8 mouse cellular contexts compared by ENCODE assay signal in genomic region chr6:47454131-47454574, GRCm38 (mm10). TPM values are rescaled to one million over a fixed set of nuclear protein-coding genes. Genes with fewer than 3 reads are reported as not detected.
DNase-seq lines count a peak whose midpoint lies in the region; ATAC-seq and TF ChIP-seq lines count a peak whose summit lies in the region.

No protein-coding gene starts in this region.

- intact Hi-C loops in heart, adult 2 months (cut with DNase I), result loop anchor here (2.0 to 10.0 kb wide), 2 partner anchors 139 to 141 kb away; partner anchors contain the start of gene Ezh2

- H3K9ac ChIP-seq in embryonic facial prominence, embryonic 11.5 days (replicated peaks; ENCODE audit: low read length), result peak overlapping the region; percentile 99
- H3K9ac ChIP-seq in heart, adult 2 months (ENCODE audit: low read depth, low read length), result peak overlapping the region; percentile 98
- peak overlapping the region; percentile 99 for H3K9ac ChIP-seq in limb, embryonic 13.5 days
- H3K9ac ChIP-seq in midbrain, embryonic 15.5 days, result peak overlapping the region; percentile 94

- H3K27ac ChIP-seq in embryonic facial prominence, embryonic 11.5 days (replicated peaks; ENCODE audit: low read depth, low read length), result peak overlapping the region; percentile 98
- peak overlapping the region; percentile 93 for H3K27ac ChIP-seq in heart, adult 2 months
- peak overlapping the region; percentile 98 for H3K27ac ChIP-seq in limb, embryonic 13.5 days
- peak overlapping the region; percentile 93 for H3K27ac ChIP-seq in midbrain, embryonic 15.5 days
- peak overlapping the region; percentile 96 for H3K27ac ChIP-seq in spleen, adult 2 months (ENCODE audit: insufficient read depth, low read length)

- TF ChIP-seq POLR2A in heart, adult 2 months (IDR thresholded peaks at IDR 0.05; ENCODE audit: insufficient read depth, low read depth, low read length), result no peak; the same call in 1 of the 2 replicates
- TF ChIP-seq POLR2A in spleen, adult 2 months (IDR thresholded peaks at IDR 0.05; ENCODE audit: low read depth, low read length), result no peak; the same call in 1 of the 2 replicates

- ATAC-seq in embryonic facial prominence, embryonic 11.5 days (replicated peaks; ENCODE audit: insufficient number of reproducible peaks, low FRiP score, low TSS enrichment, low read depth), result peak; percentile 84
- peak; percentile 90 for ATAC-seq in limb, embryonic 13.5 days (ENCODE audit: low FRiP score, low read depth)
- ATAC-seq in midbrain, embryonic 15.5 days (replicated peaks), result peak; percentile 92

- H3K4me2 ChIP-seq in embryonic facial prominence, embryonic 11.5 days (ENCODE audit: low read depth, low read length), result peak overlapping the region; percentile 76
- H3K4me2 ChIP-seq in limb, embryonic 13.5 days (replicated peaks), result peak overlapping the region; percentile 79
- peak overlapping the region; percentile 81 for H3K4me2 ChIP-seq in midbrain, embryonic 15.5 days

- DNase-seq in layer of hippocampus, adult 11-12 months (ENCODE audit: low spot score), result peak; percentile 69
- DNase-seq in layer of hippocampus, adult 9-10 months (ENCODE audit: low spot score), result no peak
- peak; percentile 70 for DNase-seq in embryonic facial prominence, embryonic 11.5 days (ENCODE audit: low spot score)
- DNase-seq in heart, adult 2 months, result peak; percentile 90 to 91
- DNase-seq in kidney, adult 8-10 months, result peak; percentile 84 to 85
- DNase-seq in spleen, adult 2 months (ENCODE audit: low read depth in 1 of 2, low spot score in 2 of 2), result peak in 1 of 2 experiments; percentile 74

- 0% methylated on average over 10 of the region's 72 CpGs for WGBS in embryonic facial prominence, embryonic 11.5 days
- WGBS in heart, adult 2 months, result under 1% methylated on average over 63 of the region's 72 CpGs
- 0% methylated on average over 46 of the region's 72 CpGs for WGBS in limb, embryonic 13.5 days
- under 1% methylated on average over 42 of the region's 72 CpGs for WGBS in midbrain, embryonic 15.5 days
- WGBS in spleen, adult 2 months, result under 1% methylated on average over 57 of the region's 72 CpGs

- no peaks in the 10 kb centered on the region for H3K4me1 ChIP-seq in embryonic facial prominence, embryonic 11.5 days (ENCODE audit: control insufficient read depth, insufficient read depth, low read length)
- H3K4me1 ChIP-seq in heart, adult 2 months (ENCODE audit: control insufficient read depth, insufficient read depth, low read length), result peaks cover 7% of the 10 kb centered on the region
- peaks cover 29% of the 10 kb centered on the region for H3K4me1 ChIP-seq in limb, embryonic 13.5 days
- peaks cover 30% of the 10 kb centered on the region for H3K4me1 ChIP-seq in midbrain, embryonic 15.5 days
- H3K4me1 ChIP-seq in spleen, adult 2 months (ENCODE audit: control insufficient read depth, insufficient read depth, insufficient read length), result peaks cover 3% of the 10 kb centered on the region

- no peaks in the 10 kb centered on the region for H3K9me3 ChIP-seq in embryonic facial prominence, embryonic 11.5 days (replicated peaks; ENCODE audit: control insufficient read depth, low read length)
- H3K9me3 ChIP-seq in limb, embryonic 13.5 days, result no peaks in the 10 kb centered on the region
- H3K9me3 ChIP-seq in midbrain, embryonic 15.5 days, result no peaks in the 10 kb centered on the region

- peak overlapping the region; percentile 99 for H3K4me3 ChIP-seq in embryonic facial prominence, embryonic 11.5 days (ENCODE audit: low read depth, low read length)
- H3K4me3 ChIP-seq in heart, adult 2 months, result peak overlapping the region; percentile 91
- H3K4me3 ChIP-seq in limb, embryonic 13.5 days, result peak overlapping the region; percentile 96
- H3K4me3 ChIP-seq in midbrain, embryonic 15.5 days, result peak overlapping the region; percentile 66
- peak overlapping the region; percentile 82 for H3K4me3 ChIP-seq in spleen, adult 2 months (ENCODE audit: extremely low read depth, insufficient read depth, insufficient read length)

- H3K36me3 ChIP-seq in embryonic facial prominence, embryonic 11.5 days (replicated peaks; ENCODE audit: control insufficient read depth, insufficient read depth, low read depth, low read length), result no peaks in the 10 kb centered on the region
- H3K36me3 ChIP-seq in heart, adult 2 months (ENCODE audit: control insufficient read depth, insufficient read depth, low read length), result peaks cover 15% of the 10 kb centered on the region
- H3K36me3 ChIP-seq in limb, embryonic 13.5 days, result no peaks in the 10 kb centered on the region
- no peaks in the 10 kb centered on the region for H3K36me3 ChIP-seq in midbrain, embryonic 15.5 days (replicated peaks)
- no peaks in the 10 kb centered on the region for H3K36me3 ChIP-seq in spleen, adult 2 months (ENCODE audit: control insufficient read depth, insufficient read depth, low read length)

- 0 out of 2 replicates have a peak, but pooled peaks cover 4% of the 10 kb centered on the region for H3K79me2 ChIP-seq in heart, adult 2 months (replicated peaks; ENCODE audit: control insufficient read depth, insufficient read depth, low read length)

- TF ChIP-seq CTCF in heart, adult 2 months (IDR thresholded peaks at IDR 0.05), result no peak
- TF ChIP-seq CTCF in spleen, adult 2 months (IDR thresholded peaks at IDR 0.05; ENCODE audit: extremely low read depth, insufficient read depth, insufficient read length, insufficient replicate concordance), result no peak

- no peaks in the 10 kb centered on the region for H3K27me3 ChIP-seq in embryonic facial prominence, embryonic 11.5 days (ENCODE audit: control insufficient read depth, insufficient read depth, low read length)
- H3K27me3 ChIP-seq in heart, adult 2 months (ENCODE audit: control insufficient read depth, insufficient read depth, low read length), result no peaks in the 10 kb centered on the region
- H3K27me3 ChIP-seq in limb, embryonic 13.5 days, result no peaks in the 10 kb centered on the region
- no peaks in the 10 kb centered on the region for H3K27me3 ChIP-seq in midbrain, embryonic 15.5 days (replicated peaks)
- H3K27me3 ChIP-seq in spleen, adult 2 months (ENCODE audit: control insufficient read depth, insufficient read depth, low read length), result no peaks in the 10 kb centered on the region

- TF ChIP-seq EP300 in heart, adult 2 months (IDR thresholded peaks at IDR 0.05; ENCODE audit: insufficient read depth, low read depth, low read length), result no peak

RNA-seq across cellular contexts. Expression of gene Cul1, which starts 1.0 kb away (rescaled TPM):
- 179 and 182 TPM in 2 replicates for polyA plus RNA-seq in embryonic facial prominence, embryonic 11.5 days (2014; fragmentation: Nextera tagmentation; extraction: Ambion mirVana)
- total RNA-seq in heart, adult 2 months (2021), result 10 to 100 TPM; 60.0 to 68.6 TPM
- 22.7 and 41.3 TPM in 2 replicates for polyA plus RNA-seq in heart, adult 2 months (2012; rRNA removed)
- polyA plus RNA-seq in limb, embryonic 13.5 days (2015; fragmentation: Nextera tagmentation; extraction: Ambion mirVana), result 140 and 148 TPM in 2 replicates
- 122 and 126 TPM in 2 replicates for polyA plus RNA-seq in midbrain, embryonic 15.5 days (2015; fragmentation: Nextera tagmentation; extraction: Ambion mirVana)
- polyA plus RNA-seq in spleen, adult 2 months (2012; rRNA removed), result 9.2 and 11.1 TPM in 2 replicates
